Mouse (Mus musculus): ENCODE measurements around the gene Kctd6.

The Kctd6 gene

DNA sequence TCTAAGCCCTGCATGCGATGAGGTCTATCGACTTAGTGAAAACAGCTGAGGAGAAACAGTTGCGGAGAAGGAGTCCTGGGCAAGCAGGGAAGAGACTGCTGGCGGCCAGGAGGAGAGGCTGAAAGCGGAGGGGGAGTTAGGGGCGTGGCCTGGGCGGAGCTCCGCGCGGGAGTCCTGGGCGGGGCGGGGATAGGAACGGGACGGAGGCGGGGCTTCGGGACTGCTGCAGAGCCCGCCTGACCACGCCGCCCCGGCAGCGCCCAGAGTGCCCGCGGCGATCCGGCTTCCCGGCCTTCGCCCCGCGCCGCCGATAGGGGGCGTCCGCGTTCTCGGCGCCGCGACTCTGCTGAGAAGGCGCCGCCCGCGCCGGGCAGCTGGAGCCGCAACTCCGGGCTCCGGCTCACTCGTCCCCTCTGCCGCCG lies at the start of gene Kctd6:
TSS of gene Kctd6 (plus strand) at position 338 of the 422 bp plus-strand sequence.
- peak; percentile 97 to 98 for DNase-seq (ENCODE audit: low spot score in 2 of 2)

DNA sequence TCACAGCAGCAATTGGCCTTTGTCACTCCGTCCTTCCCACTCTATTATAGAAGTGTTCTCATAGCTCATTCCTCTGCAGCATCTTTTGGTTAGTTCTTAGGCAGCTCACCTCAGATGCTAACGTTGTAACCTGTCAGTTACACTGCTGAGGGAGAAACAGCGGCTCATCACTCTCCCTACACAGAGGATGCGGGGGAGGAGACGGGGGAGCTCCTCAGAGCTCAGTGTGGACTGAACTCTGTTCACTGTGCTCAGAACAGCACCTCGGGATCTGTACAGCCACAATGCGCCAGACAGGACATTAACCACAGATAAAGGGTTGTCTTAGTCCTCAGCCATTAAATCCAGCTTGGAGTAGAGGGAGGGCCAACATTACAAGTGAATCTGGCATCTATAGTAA lies 49.5 kb upstream of the Kctd6 start:
- no peak for DNase-seq (ENCODE audit: low spot score in 2 of 2)

DNA sequence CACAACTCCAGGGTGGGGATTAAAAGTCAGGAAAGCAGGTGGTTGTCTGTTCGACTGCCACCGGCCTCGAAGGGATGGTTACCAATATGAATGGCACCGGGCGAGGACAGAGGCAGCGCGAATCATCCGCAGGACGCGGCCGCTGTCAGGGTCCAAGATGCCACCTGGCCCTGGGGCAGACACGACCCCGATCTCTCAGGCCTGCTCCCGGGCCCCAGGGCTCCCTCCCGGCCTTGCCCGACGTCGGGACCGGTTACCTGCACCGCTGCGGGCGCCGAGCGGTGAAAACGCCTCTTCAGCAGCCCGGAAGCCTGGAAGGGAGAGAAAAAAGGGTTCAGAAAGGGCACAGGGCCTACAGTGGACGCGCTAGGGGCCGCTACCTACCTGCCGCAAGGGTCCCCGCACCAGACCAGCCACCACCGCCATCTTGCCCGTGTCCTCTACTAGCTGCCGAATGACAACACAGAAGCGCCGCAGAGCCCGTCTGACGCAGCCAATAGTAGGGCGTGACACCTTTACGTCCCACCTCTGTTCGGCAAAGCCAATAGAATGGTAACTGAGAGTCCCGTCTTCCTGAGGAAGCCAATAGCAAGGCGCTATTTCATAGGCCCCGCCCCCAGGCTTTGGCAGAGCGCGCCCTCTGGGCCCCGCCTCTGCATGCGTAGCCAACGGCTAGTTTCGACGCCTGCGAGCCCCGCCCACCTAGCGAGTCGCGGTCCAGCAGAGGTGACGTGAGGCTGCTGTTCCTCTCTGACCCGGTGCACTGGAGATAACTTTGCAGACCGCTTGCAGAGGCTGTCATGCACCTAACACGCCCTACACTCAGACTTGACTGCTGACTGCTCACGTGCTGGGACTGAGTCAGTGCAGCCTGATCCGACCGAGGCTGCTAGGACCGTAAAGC lies 41.2 kb upstream of the Kctd6 start, which contains the start of gene Pdhb:
TSS of gene Pdhb (minus strand) at position 519 of the 904 bp plus-strand sequence.
- peak; percentile 99 to 100 for DNase-seq (ENCODE audit: low spot score in 2 of 2)

DNA sequence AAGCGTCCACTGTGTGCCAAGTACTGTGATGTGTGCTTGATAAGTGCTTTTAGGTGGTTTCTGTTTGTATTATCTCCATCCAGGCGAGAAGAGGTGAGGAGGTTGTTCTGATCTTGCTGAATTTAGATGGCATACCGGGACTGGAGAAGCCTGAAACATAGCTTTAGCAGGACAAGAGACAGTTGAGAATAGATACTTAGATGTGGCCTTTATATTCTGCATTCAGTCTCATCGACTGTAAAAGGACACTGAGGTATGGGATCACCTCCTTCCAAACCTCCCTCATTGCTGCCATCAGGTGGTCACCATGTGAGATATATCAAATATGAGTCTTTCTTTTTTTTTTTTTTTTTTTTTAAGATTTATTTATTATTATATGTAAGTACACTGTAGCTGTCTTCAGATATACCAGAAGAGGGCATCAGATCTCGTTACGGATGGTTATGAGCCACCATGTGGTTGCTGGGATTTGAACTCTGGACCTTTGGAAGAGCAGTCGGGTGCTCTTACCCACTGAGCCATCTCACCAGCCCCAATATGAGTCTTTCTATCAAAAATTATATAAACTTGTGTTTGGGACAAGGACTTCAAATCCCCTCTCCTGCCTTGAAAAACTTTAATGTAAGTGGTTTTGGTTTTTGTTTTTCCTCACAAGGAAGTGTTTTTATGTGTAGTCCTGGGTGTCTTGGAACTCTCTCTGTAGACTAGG lies 40.2 kb upstream of the Kctd6 start:
- peak; percentile 38 to 50 for DNase-seq (ENCODE audit: low spot score in 2 of 2)

DNA sequence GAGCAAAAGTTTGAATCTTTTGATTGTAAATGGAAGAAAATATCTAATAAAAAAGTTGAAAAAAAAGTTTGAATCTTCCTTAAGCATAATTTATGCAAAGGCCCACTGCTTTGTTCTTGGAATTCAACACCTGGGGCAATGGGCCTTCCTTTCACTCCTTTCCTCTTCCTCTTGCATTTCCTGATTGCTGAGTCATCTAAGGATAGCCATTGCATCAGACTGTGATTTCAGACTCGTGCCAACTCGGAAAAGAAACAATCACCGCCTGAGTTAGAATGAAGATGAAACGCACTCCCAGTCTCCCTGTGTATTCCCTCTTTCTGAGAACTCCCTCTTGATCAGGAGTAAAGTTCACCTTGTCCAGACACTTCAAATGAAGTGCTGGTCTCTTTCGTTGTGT lies 39.3 kb upstream of the Kctd6 start:
- no peak for DNase-seq (ENCODE audit: low spot score in 2 of 2)

DNA sequence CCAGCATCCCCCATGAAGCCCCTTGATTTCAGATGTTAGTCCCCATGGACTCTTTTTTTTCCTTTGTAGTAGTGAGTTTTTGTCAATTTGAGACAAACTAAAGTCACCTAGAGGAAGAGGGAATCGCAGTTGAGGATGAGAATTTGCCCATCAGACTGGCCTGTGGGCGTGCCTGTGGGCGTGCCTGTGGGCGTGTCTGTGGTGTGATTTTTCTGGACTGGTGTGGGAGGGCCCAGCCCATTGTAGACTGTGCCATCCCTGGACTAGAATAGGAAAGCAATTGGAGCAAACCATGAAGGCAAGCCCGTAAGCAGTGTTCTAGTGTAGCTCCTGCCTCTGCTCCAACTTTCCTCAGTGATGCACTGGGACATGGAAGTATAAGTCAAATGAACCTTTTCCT lies 37.7 kb upstream of the Kctd6 start:
- no peak for DNase-seq (ENCODE audit: low spot score in 2 of 2)

DNA sequence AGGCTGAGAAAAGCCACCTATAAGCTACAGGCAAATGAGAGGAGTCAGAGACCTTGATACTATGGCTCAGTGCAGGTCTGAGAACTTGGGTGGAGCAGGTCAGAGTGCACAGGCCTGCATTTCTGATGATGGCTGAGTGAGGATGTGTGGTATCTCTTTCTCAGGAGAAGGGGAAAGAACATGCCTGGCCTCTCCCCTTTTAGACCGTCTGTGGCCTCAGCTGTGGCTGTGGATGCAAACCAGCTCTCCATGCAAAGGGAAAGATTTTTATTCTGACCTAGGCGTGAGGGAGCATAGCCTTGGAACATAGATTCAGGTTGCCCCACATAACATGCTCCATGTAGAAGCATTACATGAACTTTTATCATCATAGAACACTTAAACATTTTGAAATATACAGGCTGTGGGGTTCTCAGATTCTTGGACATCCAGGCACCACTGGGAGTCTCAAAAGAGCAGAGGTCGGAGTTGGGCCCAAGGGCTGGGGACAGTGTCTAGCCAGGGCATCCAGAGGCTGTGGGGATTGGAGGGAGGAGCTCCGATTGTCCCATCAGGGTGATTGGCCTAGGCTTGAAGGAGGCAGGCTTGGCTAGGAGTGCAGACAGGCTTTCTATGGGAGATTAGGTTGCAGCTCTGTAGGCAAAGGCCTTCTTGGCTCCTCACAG lies 33.4 kb upstream of the Kctd6 start:
- DNase-seq (ENCODE audit: low spot score in 2 of 2): no peak

DNA sequence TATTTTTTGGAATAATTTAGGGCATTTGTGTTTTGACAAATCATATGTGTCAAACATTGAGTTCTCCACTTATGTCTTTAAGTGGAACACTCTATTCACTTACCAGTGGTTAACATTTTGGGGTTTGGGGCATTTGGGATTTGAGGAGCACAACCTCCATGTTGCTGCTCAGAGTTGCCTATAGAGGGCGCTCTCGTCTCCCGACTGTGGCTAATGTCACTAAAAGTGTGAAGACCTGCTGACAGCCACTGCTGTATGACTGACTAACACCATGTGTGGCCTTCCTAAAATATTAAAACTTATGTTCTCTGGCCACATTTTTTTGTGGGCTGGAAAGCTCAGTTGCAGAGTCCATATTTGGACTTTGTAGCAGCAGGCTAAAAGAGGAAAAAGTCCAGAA lies 30.6 kb upstream of the Kctd6 start:
- no peak for DNase-seq (ENCODE audit: low spot score in 2 of 2)

DNA sequence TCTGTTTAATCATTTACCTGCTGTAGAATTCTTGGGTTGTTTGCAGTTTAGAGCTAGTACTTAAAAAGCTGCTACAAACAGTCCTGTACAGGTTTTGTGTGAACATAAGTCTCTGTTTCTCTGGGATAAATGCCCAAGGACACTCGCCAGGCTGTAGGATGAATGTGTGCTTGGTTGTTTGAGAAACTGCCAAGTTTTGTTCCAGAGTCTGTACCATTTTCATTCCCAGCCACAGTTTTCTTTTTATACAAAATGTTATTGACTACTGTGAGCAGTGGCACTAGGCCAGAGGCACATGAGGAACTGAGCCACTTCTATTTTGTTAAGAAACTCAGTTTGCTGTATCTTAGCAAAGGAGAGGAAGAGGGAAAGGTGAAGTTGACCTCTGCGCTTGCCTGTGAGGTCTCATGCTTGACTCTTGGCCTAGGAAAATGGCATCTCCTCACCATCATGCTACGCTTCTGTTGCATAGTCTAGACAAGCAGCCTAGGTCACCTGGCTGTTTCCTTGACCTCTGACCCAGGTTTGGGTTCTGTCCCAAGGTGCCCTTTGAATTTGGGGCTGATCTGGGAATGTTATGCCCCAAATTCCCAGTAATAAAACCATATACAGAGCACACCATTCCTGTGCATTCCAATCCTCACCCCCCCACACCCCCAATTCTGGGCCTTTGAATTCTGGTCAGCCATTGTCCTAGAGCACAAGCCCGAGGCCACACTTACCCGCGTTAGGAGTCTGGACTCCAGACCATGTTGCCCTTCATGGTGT lies 27.5 kb upstream of the Kctd6 start:
- peak; percentile 82 to 88 for DNase-seq (ENCODE audit: low spot score in 2 of 2)

DNA sequence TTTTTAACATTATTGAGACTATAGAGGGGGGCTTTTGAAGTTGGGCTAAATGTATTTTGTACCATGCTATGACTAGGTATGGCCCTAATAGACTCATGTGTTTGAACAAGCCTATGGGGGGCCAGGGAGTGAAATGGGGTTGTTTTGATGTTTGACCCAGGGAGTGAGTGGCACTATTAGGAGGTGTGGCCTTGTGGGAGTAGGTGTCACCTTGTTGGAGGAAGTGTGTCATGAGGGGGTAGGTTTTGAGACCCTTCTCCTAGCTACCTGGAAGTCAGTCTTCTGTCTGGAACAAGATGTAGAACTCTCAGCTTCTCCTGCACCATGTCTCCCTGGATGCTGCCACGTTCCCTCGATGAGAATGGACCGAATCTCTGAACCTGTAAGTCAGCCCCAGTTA lies 23.4 kb upstream of the Kctd6 start:
- no peak for DNase-seq (ENCODE audit: low spot score in 2 of 2)

DNA sequence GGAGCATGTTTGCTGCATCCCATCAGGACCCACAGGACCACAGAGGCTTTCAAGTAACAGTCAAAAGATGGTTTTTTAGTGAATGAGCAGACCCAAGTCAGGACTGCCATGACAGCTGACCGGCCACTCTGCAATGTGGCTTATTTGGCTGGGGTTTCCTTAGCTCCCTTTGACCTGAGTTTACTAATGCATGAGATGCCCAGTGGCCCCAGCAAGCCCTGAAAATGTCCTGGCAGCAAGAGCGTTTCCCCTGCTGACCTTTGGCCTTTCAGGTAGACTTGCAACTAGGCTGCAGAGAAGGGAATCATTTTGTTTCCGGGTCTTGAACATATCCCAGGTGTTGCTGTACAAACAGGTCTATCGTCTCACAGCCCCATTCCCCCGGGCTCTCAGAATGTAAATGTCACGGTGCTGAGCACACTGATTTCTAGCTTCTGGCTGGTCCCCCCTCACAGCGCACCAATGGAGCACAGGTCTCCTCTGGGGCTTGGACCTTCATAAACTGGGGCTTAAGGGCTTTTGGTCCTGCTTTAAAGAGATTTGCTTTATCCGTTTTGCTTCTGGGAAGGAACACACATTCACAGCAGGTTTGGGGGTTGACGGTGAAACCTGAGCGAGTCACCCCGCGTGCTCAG lies 22.5 kb upstream of the Kctd6 start:
- DNase-seq (ENCODE audit: low spot score in 2 of 2): no peak

DNA sequence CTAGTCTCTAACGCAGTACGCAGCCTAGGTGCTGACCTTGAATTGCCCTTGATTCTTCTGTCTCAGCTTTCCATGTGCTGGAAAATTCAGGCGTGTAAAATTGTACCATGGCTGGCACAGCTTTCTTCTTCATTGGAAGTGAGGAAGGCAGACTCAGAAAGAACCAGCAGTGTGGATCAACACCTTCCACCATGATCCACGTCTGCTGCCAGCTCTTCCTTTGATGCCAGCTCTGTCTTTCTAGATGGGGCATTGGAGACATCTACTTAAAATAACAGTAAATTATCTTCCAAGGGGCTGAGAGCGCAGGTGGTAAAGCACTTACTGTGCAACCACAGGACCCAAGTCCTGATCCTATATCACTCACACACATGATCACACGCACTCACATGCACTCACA lies 21.2 kb upstream of the Kctd6 start:
- no peak for DNase-seq (ENCODE audit: low spot score in 2 of 2)

DNA sequence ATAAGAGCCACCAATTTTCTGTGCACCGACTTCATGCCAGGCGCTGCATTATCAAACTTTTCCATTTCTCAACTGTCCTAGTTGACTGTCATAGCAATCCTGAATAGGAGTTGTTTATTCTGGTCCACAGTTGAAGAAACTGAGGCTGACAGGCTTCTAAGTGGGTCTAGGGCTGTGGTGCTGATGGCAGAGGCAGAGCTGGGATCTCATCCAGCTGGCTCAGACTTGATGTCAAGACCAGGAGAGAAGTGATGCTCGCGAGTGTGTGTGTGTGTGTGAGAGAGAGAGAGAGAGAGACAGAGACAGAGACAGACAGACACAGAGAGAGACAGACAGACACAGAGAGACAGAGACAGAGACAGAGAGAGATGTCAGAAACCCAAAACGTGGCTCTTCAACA lies 13.2 kb upstream of the Kctd6 start:
- no peak for DNase-seq (ENCODE audit: low spot score in 2 of 2)

DNA sequence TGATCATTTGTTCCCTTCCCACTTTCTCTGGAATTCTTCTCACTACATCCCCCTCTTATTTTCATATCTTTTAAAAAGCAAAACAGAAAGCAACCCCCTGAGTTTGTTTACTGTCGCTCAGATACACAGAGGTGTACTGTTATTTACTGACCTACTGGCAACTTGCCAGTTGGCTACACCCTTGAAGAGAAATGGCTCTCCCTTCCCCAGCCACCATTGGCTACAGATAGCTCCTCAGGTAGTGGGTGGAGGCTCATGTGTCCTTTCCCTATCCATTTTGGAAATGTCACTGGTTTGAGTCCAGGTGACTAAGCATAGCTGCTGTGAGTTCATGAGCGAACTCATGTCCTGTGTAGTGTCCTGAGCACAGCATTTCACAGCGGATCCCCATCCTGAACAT lies 12.2 kb upstream of the Kctd6 start:
- no peak for DNase-seq (ENCODE audit: low spot score in 2 of 2)

DNA sequence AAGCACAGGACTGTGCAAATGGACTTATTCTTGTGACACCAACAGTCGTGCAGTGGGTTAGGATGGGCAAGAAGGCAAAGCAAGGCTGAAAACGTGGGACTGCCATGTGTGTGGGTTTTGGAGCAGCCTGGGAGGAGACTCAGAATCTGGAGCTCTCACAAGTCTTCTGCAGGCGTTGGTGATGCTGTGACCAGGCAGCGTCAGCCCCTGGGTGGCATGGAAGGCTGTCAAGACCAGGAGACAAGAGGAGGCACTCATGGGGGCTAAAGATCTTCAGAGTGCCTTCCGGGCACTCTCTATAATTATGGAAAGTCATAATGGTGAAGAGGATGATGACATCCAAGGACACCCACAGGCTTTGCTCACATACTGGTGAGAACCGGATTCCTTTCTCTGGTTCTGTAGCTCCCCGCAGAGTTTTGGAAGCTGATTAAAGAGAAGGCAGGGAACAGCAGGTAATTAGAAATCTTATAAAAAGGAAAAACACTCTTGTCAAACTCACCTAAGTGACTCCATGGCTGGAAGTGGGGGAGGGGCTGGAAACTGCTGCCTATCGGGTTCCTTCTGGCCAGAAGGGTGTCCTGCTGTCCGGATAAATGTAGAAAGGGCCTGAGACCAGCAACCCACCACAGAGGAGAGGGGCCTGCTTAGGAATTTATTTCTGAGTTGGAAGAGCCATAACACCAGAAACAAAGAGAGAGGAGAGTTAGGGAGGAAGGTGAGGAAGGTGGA lies 7.6 kb upstream of the Kctd6 start:
- no peak for DNase-seq (ENCODE audit: low spot score in 2 of 2)

DNA sequence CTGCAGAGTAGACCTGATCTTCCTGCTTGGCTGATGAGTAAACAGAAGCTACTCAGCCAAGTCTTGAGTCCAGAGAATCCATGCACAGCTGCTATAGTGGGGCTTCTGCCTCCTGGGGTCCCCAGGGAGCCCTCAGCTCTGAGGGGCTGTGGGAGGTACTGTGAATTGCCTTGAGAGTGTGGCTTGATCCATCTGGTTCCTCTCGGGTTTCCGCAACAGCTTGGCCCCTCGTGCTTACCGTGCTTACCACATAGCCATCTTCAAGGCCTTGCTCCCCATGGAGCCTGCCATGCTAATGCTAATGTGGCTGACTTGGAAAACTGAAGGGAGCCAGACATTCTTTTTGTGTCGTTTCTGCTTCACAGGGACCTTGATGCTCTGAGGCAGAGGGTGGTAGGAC lies 6.8 kb upstream of the Kctd6 start:
- no peak for DNase-seq (ENCODE audit: low spot score in 2 of 2)

DNA sequence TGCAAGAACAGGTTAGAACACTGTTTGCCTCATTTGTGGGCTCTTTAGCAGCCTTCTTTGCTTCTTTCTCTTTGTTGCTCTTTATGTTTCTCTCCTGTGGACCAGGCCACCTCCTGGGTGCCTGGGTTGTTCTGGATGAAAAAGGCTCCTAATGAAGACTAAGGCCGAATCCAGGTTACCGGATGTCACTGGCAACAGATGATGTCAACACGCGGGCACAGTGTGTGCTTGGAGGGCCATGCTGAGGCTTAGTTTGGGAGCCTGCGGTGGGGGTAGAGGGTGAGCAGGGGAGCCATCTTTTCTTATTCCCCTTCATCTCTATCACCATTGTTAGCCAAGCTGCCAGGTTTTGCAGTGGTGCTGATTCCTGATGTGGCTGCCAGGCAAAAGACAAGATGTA lies 6.4 kb upstream of the Kctd6 start:
- DNase-seq (ENCODE audit: low spot score in 2 of 2): no peak

DNA sequence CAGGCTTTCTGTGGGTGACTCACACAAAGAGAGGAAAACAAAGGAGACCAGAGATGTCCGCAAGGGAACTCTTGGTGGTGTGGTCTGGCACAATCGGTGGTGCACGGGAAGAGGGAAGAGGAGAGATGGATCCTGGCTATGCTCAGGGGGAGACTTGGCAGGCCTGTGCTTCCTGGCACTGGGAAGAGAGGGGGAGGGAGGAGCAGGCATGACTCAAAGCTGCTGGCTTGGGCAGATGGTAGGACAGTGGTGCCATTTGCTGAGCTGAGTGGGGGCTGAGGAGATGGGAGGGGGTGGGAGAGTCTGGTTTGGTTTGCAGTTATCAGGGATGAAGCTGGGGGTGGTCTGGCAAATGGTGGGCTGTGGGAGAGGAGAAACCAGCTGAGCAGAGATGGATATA lies 5.1 kb upstream of the Kctd6 start:
- DNase-seq (ENCODE audit: low spot score in 2 of 2): peak; percentile 80 to 89

DNA sequence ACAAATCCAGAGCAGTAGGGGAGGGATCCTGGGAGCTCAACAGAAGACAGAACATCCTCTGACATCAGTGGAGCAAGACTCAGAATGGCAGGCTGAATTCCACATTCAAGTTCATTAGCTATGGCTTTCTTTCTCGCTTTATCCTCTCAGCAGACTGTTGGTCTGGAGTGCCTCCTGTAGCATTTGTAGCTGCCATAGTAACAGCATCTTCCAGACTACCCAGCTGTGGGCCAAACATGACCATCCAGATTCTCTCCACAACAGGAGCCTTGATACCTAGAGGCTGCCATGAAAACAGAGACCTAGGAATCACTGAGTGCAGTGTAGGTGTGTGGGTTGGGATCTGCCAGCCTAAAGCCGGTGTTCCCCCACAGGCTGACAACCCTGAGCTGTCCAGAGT lies 4.0 kb upstream of the Kctd6 start:
- DNase-seq (ENCODE audit: low spot score in 2 of 2): no peak

DNA sequence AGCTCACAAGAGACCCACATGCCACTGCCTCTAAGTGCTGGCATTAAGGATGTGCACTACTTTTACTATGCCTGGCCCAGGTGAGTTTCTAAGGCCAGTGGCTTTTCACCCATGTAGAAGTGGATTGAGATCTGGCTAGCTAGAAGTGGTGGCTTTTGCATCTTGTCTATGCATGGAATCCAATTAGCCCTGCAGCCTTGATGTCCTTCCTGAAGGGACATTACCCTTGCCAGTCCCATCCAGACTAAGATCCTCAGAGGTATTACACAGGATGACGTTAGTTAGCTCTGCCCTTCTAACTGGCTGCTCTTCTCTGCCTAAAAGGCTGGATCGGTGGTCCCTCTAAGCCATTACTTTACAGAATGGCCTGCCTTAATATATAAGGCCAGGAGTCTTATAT lies 944 bp upstream of the Kctd6 start:
- no peak for DNase-seq (ENCODE audit: low spot score in 2 of 2)
